Comparison of ENCODE assay signal across 8 mouse cellular contexts in the genomic region with DNA sequence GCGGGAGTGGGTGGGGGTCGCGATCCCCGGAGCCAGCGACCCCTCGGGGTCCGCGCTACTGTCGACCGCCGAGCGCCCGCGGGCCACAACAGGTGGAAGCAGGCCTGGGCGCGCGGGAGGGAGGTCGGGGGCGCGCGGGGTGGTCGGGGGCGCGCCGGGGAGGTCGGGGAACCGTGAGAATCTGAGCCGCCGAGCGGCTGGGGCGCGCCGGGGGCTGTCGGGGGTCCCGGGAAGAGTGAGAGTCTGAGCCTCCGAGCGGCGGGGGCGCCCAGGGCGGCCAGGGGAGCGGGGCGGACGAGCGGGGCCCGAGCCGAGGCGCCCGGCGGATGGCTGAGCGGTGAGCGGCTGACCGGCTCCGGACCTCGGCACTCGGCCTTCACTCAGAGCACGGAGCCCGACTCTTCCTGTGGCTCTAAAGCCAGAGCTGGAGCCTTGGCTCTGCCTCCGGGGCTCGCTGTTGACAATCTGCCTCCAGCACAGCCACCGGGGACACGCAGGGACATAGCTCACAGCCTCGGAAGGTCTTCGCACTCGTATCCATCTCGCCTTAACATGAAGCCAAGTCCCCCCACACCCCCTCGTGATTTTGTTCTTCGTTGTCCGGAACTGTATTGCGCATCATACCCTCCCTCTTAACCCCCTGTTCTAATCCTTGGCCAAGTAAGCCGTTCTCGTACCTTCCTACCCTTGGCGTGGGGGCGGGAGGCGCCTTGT. TPM values are rescaled to one million over a fixed set of nuclear protein-coding genes. Genes with fewer than 3 reads are reported as not detected.
DNase-seq lines count a peak whose midpoint lies in the region; ATAC-seq and TF ChIP-seq lines count a peak whose summit lies in the region.

No protein-coding gene starts in this region.

- H3K27me3 ChIP-seq in embryonic facial prominence, embryonic 10.5 days (replicated peaks; ENCODE audit: low read depth, poor library complexity, severe bottlenecking): peaks cover 53% of the 10 kb centered on the region
- no peaks in the 10 kb centered on the region for H3K27me3 ChIP-seq in intestine, postnatal 0 days (replicated peaks; ENCODE audit: control insufficient read depth, insufficient read depth, low read length)
- peaks cover 47% of the 10 kb centered on the region for H3K27me3 ChIP-seq in limb, embryonic 12.5 days
- peaks cover 53% of the 10 kb centered on the region for H3K27me3 ChIP-seq in midbrain, embryonic 13.5 days
- peaks cover 7% of the 10 kb centered on the region; the same call in 1 of the 2 replicates for H3K27me3 ChIP-seq in small intestine, adult 2 months (ENCODE audit: control insufficient read depth, insufficient read depth, low read length)

- peaks cover 21% of the 10 kb centered on the region for H3K4me1 ChIP-seq in embryonic facial prominence, embryonic 10.5 days
- no peaks in the 10 kb centered on the region for H3K4me1 ChIP-seq in intestine, postnatal 0 days (replicated peaks; ENCODE audit: control insufficient read depth, insufficient read depth, low read length)
- H3K4me1 ChIP-seq in limb, embryonic 12.5 days (replicated peaks): peaks cover 5% of the 10 kb centered on the region
- peaks cover 19% of the 10 kb centered on the region for H3K4me1 ChIP-seq in midbrain, embryonic 13.5 days (replicated peaks)
- H3K4me1 ChIP-seq in small intestine, adult 2 months (ENCODE audit: control insufficient read depth, insufficient read depth, insufficient read length, low read length): peaks cover 7% of the 10 kb centered on the region; the same call in 1 of the 2 replicates

- H3K9ac ChIP-seq in intestine, postnatal 0 days (ENCODE audit: low read depth, low read length): peak overlapping the region; percentile 97
- H3K9ac ChIP-seq in limb, embryonic 12.5 days (replicated peaks): peak overlapping the region; percentile 65
- peak overlapping the region; percentile 69 for H3K9ac ChIP-seq in midbrain, embryonic 13.5 days (replicated peaks)

- H3K9me3 ChIP-seq in embryonic facial prominence, embryonic 10.5 days: no peaks in the 10 kb centered on the region
- H3K9me3 ChIP-seq in intestine, postnatal 0 days (ENCODE audit: control insufficient read depth): no peaks in the 10 kb centered on the region
- no peaks in the 10 kb centered on the region for H3K9me3 ChIP-seq in limb, embryonic 12.5 days
- H3K9me3 ChIP-seq in midbrain, embryonic 13.5 days: no peaks in the 10 kb centered on the region

- no peak for TF ChIP-seq CTCF in intestine, postnatal 0 days (IDR thresholded peaks at IDR 0.05; ENCODE audit: low read depth)
- no peak for TF ChIP-seq CTCF in small intestine, adult 2 months (IDR thresholded peaks at IDR 0.05; ENCODE audit: extremely low read depth, insufficient read length, insufficient replicate concordance, low read depth, low read length)

- TF ChIP-seq POLR2A in small intestine, adult 2 months (IDR thresholded peaks at IDR 0.05; ENCODE audit: low read depth, low read length): no peak

- peak overlapping the region; percentile 82 for H3K4me2 ChIP-seq in intestine, postnatal 0 days (replicated peaks; ENCODE audit: low read depth)
- H3K4me2 ChIP-seq in limb, embryonic 12.5 days: peak overlapping the region; percentile 93
- H3K4me2 ChIP-seq in midbrain, embryonic 13.5 days (replicated peaks): peak overlapping the region; percentile 94

- peak overlapping the region; percentile 80 for H3K27ac ChIP-seq in embryonic facial prominence, embryonic 10.5 days (replicated peaks)
- H3K27ac ChIP-seq in intestine, postnatal 0 days (ENCODE audit: low read depth, low read length): peak overlapping the region; percentile 95
- H3K27ac ChIP-seq in limb, embryonic 12.5 days: no peak overlapping the region
- no peak overlapping the region for H3K27ac ChIP-seq in midbrain, embryonic 13.5 days
- peak overlapping the region; percentile 46 for H3K27ac ChIP-seq in small intestine, adult 2 months (ENCODE audit: insufficient read depth, low read depth, low read length)

- peak; percentile 60 to 71 for DNase-seq in left cerebral cortex, adult 18-20 months (ENCODE audit: low spot score in 2 of 2)
- no peak for DNase-seq in left cerebral cortex, adult 11 months (ENCODE audit: low spot score)
- DNase-seq in embryonic facial prominence, embryonic 10.5 days (ENCODE audit: low spot score): peak; percentile 71

- peak overlapping the region; percentile 79 for H3K4me3 ChIP-seq in embryonic facial prominence, embryonic 10.5 days
- peak overlapping the region; percentile 92 for H3K4me3 ChIP-seq in intestine, postnatal 0 days (ENCODE audit: low read depth, low read length)
- H3K4me3 ChIP-seq in limb, embryonic 12.5 days (replicated peaks): peak overlapping the region; percentile 80
- H3K4me3 ChIP-seq in midbrain, embryonic 13.5 days (replicated peaks): peak overlapping the region; percentile 72
- peak overlapping the region; percentile 76 for H3K4me3 ChIP-seq in small intestine, adult 2 months (ENCODE audit: low read depth, low read length)

- H3K36me3 ChIP-seq in embryonic facial prominence, embryonic 10.5 days (replicated peaks): no peaks in the 10 kb centered on the region
- no peaks in the 10 kb centered on the region for H3K36me3 ChIP-seq in intestine, postnatal 0 days (ENCODE audit: control insufficient read depth, insufficient read depth)
- H3K36me3 ChIP-seq in limb, embryonic 12.5 days: no peaks in the 10 kb centered on the region
- H3K36me3 ChIP-seq in midbrain, embryonic 13.5 days: no peaks in the 10 kb centered on the region
- no peaks in the 10 kb centered on the region for H3K36me3 ChIP-seq in small intestine, adult 2 months (ENCODE audit: control insufficient read depth, insufficient read depth, low read length)

- peak; percentile 25 for ATAC-seq in granulocyte monocyte progenitor cell, adult 5-6 weeks (replicated peaks; ENCODE audit: poor library complexity, severe bottlenecking)
- ATAC-seq in intestine, postnatal 0 days: peak; percentile 37
- peak; percentile 50; the same call in 1 of the 2 replicates for ATAC-seq in limb, embryonic 12.5 days (ENCODE audit: insufficient number of reproducible peaks, insufficient read depth, low FRiP score, low TSS enrichment, low read depth)
- peak; percentile 87 for ATAC-seq in midbrain, embryonic 13.5 days

- under 1% methylated on average over 74 of the region's 74 CpGs for WGBS in embryonic facial prominence, embryonic 10.5 days
- WGBS in intestine, postnatal 0 days: under 1% methylated on average over 48 of the region's 74 CpGs
- 1% methylated on average over 72 of the region's 74 CpGs for WGBS in limb, embryonic 12.5 days
- under 1% methylated on average over 60 of the region's 74 CpGs for WGBS in midbrain, embryonic 13.5 days
- WGBS in small intestine, adult 2 months: under 1% methylated on average over 69 of the region's 74 CpGs

RNA-seq across cellular contexts. Expression of a gene that starts 1.0 kb away (rescaled TPM):
- 100 to 1,000 TPM; 107 to 113 TPM for total RNA-seq in left cerebral cortex, adult 18-20 months (2021)
- polyA plus RNA-seq in embryonic facial prominence, embryonic 10.5 days (2016; fragmentation: Nextera tagmentation; extraction: Ambion mirVana): 6.6 and 8.1 TPM in 2 replicates
- 19.0 and 22.6 TPM in 2 replicates for total RNA-seq in granulocyte monocyte progenitor cell, adult 5-6 weeks (2014; fragmentation: Nextera tagmentation)
- total RNA-seq in granulocyte monocyte progenitor cell, adult 5-6 weeks (2017): 18.3 and 22.4 TPM in 2 replicates
- polyA plus RNA-seq in intestine, postnatal 0 days (2015; fragmentation: Nextera tagmentation; extraction: Ambion mirVana): 47.0 and 55.7 TPM in 2 replicates
- polyA plus RNA-seq in limb, embryonic 12.5 days (2016; fragmentation: Nextera tagmentation; extraction: Ambion mirVana): 3.5 and 3.8 TPM in 2 replicates
- polyA plus RNA-seq in midbrain, embryonic 13.5 days (2015; fragmentation: Nextera tagmentation; extraction: Ambion mirVana): 5.1 and 5.8 TPM in 2 replicates
- polyA plus RNA-seq in small intestine, adult 2 months (2012; rRNA removed): 25.4 and 40.8 TPM in 2 replicates

Comparison
In these comparisons a context has a peak if more than half of its experiments do, and no peak if none do; other contexts are left out.
1. H3K27ac ChIP-seq: peak in embryonic facial prominence, embryonic 10.5 days (single experiment), intestine, postnatal 0 days (single experiment) and small intestine, adult 2 months (single experiment); none in limb, embryonic 12.5 days (single experiment) and midbrain, embryonic 13.5 days (single experiment).
2. ATAC-seq: peak in every context shown above with its lines; median percentile 87 in midbrain, embryonic 13.5 days; 50 in limb, embryonic 12.5 days; 37 in intestine, postnatal 0 days; 25 in granulocyte monocyte progenitor cell, adult 5-6 weeks.
3. Peak in every context shown above with its lines, with median percentiles within 50 percentile points of each other: H3K4me3 ChIP-seq, H3K4me2 ChIP-seq and H3K9ac ChIP-seq.